12 mouse cellular contexts compared by ENCODE assay signal in genomic region chr11:75450304-75450908, GRCm38 (mm10). TPM values are rescaled to one million over a fixed set of nuclear protein-coding genes. Genes with fewer than 3 reads are reported as not detected.
DNase-seq lines count a peak whose midpoint lies in the region; ATAC-seq and TF ChIP-seq lines count a peak whose summit lies in the region.
"Had no signal": no experiment of that assay in that cellular context is flagged by ENCODE, and none has a peak within 500 bp of the region (broad histone marks: within the 10 kb centered on the region; RNA-seq: fewer than 3 reads in every experiment).

No protein-coding gene starts in this region.

- no peak for DNase-seq in gastrocnemius, adult 2 months
- DNase-seq in gastrocnemius, postnatal 36 days, result no peak
- DNase-seq in lung, postnatal 0 days (ENCODE audit: low spot score), result peak; percentile 73
- no peak for DNase-seq in adrenal gland, postnatal 25 days
- no peak for DNase-seq in cerebellum, postnatal 14 days
- DNase-seq: adrenal gland, postnatal 14 days; B cell, adult 2 months; kidney, postnatal 14 days had no signal

- H3K4me3 ChIP-seq in gastrocnemius, adult 2 months, result peak overlapping the region; percentile 24
- H3K4me3 ChIP-seq in megakaryocyte, embryonic 14.5 days (replicated peaks), result peak overlapping the region; percentile 79
- no peak overlapping the region for H3K4me3 ChIP-seq in lung, postnatal 0 days (ENCODE audit: low read depth, low read length)

- TF ChIP-seq EP300 in lung, postnatal 0 days (IDR thresholded peaks at IDR 0.05), result peak; percentile 68

- H3K27ac ChIP-seq in gastrocnemius, adult 2 months, result no peak overlapping the region
- H3K27ac ChIP-seq in lung, postnatal 0 days (ENCODE audit: low read length), result peak overlapping the region; percentile 3; the same call in 1 of the 2 replicates

- H3K9ac ChIP-seq in lung, postnatal 0 days (replicated peaks; ENCODE audit: low read depth), result no peak overlapping the region

- no peak for TF ChIP-seq CTCF in gastrocnemius, adult 2 months (IDR thresholded peaks at IDR 0.05)
- no peak for TF ChIP-seq CTCF in lung, postnatal 0 days (IDR thresholded peaks at IDR 0.05)

- H3K4me1 ChIP-seq in megakaryocyte, embryonic 14.5 days, result peaks cover 73% of the 10 kb centered on the region
- peaks cover 11% of the 10 kb centered on the region; the same call in 1 of the 2 replicates for H3K4me1 ChIP-seq in lung, postnatal 0 days (ENCODE audit: insufficient read depth, low read depth, low read length)

- intact Hi-C loops in gastrocnemius, adult 2 months (cut with DNase I), result no loop called here
- intact Hi-C loops in gastrocnemius, postnatal 36 days (cut with DNase I), result loop anchor here (5.0 kb wide), 1 partner anchor 48 kb away; no protein-coding TSS in a partner anchor

- H3K4me2 ChIP-seq in lung, postnatal 0 days (replicated peaks; ENCODE audit: low read depth, low read length), result 0 out of 2 replicates have a peak overlapping the region, but pooled peaks have one; percentile 27

- WGBS in lung, postnatal 0 days, result 60% methylated on average over 8 of the region's 8 CpGs

- ATAC-seq in megakaryocyte, adult 5-6 weeks (ENCODE audit: poor library complexity, severe bottlenecking), result no peak
- ATAC-seq in erythroblast, adult 5-6 weeks (replicated peaks; ENCODE audit: low FRiP score, poor library complexity, severe bottlenecking), result peak; percentile 57
- peak; percentile 53 for ATAC-seq in lung, postnatal 0 days

- peaks cover 77% of the 10 kb centered on the region for H3K36me3 ChIP-seq in megakaryocyte, embryonic 14.5 days (replicated peaks; ENCODE audit: low read length)
- H3K36me3 ChIP-seq in lung, postnatal 0 days (ENCODE audit: insufficient read depth, low read length), result peaks cover 13% of the 10 kb centered on the region

- H3K27me3 ChIP-seq in megakaryocyte, embryonic 14.5 days (replicated peaks), result no peaks in the 10 kb centered on the region
- H3K27me3 ChIP-seq in lung, postnatal 0 days (replicated peaks; ENCODE audit: insufficient read depth, low read length), result no peaks in the 10 kb centered on the region

- no peaks in the 10 kb centered on the region for H3K9me3 ChIP-seq in megakaryocyte, embryonic 14.5 days
- no peaks in the 10 kb centered on the region for H3K9me3 ChIP-seq in lung, postnatal 0 days (ENCODE audit: low read length)

RNA-seq across cellular contexts. Expression of gene Wdr81, which starts 4.1 kb away (rescaled TPM):
- 1 to 10 TPM; 4.9 to 6.4 TPM for total RNA-seq in gastrocnemius, adult 2 months (2021)
- 1 to 10 TPM; 4.1 to 5.4 TPM for total RNA-seq in gastrocnemius, postnatal 36 days (2021)
- polyA plus RNA-seq in megakaryocyte, embryonic 14.5 days (2012; ENCODE audit: insufficient read depth, low replicate concordance), result 10.8 and 12.0 TPM in 2 replicates
- 11.1 and 11.9 TPM in 2 replicates for total RNA-seq in megakaryocyte, adult 5-6 weeks (2015)
- 9.3 and 11.8 TPM in 2 replicates for total RNA-seq in megakaryocyte, adult 5-6 weeks (2017)
- 22.6 and 24.8 TPM in 2 replicates for total RNA-seq in erythroblast, adult 5-6 weeks (2015; ENCODE audit: low replicate concordance)
- 27.3 and 28.2 TPM in 2 replicates for total RNA-seq in erythroblast, adult 5-6 weeks (2017; ENCODE audit: low replicate concordance)
- 5.9 and 7.2 TPM in 2 replicates for polyA plus RNA-seq in lung, postnatal 0 days (2015; fragmentation: Nextera tagmentation; extraction: Ambion mirVana)
- total RNA-seq in adrenal gland, postnatal 25 days (2021), result 21.9 and 23.5 TPM in 2 replicates

RNA-seq across cellular contexts. Expression of gene Serpinf2, which starts 11.0 kb away (rescaled TPM):
- total RNA-seq in gastrocnemius, adult 2 months (2021), result not detected
- total RNA-seq in gastrocnemius, postnatal 36 days (2021), result not detected
- polyA plus RNA-seq in megakaryocyte, embryonic 14.5 days (2012; ENCODE audit: insufficient read depth, low replicate concordance), result not detected in 2 replicates
- 0.71 TPM in 1 of 2 replicates, not detected in the other for total RNA-seq in megakaryocyte, adult 5-6 weeks (2015)
- total RNA-seq in megakaryocyte, adult 5-6 weeks (2017), result not detected in 2 replicates
- 4.6 TPM in 1 of 2 replicates, not detected in the other for total RNA-seq in erythroblast, adult 5-6 weeks (2015; ENCODE audit: low replicate concordance)
- total RNA-seq in erythroblast, adult 5-6 weeks (2017; ENCODE audit: low replicate concordance), result 0.70 and 0.94 TPM in 2 replicates
- polyA plus RNA-seq in lung, postnatal 0 days (2015; fragmentation: Nextera tagmentation; extraction: Ambion mirVana), result 0.14 and 0.19 TPM in 2 replicates
- 7.7 TPM in 1 of 2 replicates, not detected in the other for total RNA-seq in adrenal gland, postnatal 25 days (2021)
- total RNA-seq: heart, postnatal 25 days had no signal

RNA-seq across cellular contexts. Expression of gene Tlcd2, which starts 11.1 kb away (rescaled TPM):
- 1 to 10 TPM; 2.6 to 3.1 TPM for total RNA-seq in gastrocnemius, adult 2 months (2021)
- 1 to 10 TPM; 3.4 to 3.6 TPM for total RNA-seq in gastrocnemius, postnatal 36 days (2021)
- 1.7 TPM in 1 of 2 replicates, not detected in the other for polyA plus RNA-seq in megakaryocyte, embryonic 14.5 days (2012; ENCODE audit: insufficient read depth, low replicate concordance)
- total RNA-seq in megakaryocyte, adult 5-6 weeks (2015), result 3.1 and 7.8 TPM in 2 replicates
- total RNA-seq in megakaryocyte, adult 5-6 weeks (2017), result 4.6 and 5.4 TPM in 2 replicates
- 1.5 and 3.7 TPM in 2 replicates for total RNA-seq in erythroblast, adult 5-6 weeks (2015; ENCODE audit: low replicate concordance)
- 1.3 and 5.5 TPM in 2 replicates for total RNA-seq in erythroblast, adult 5-6 weeks (2017; ENCODE audit: low replicate concordance)
- 6.1 and 8.7 TPM in 2 replicates for polyA plus RNA-seq in lung, postnatal 0 days (2015; fragmentation: Nextera tagmentation; extraction: Ambion mirVana)
- total RNA-seq in adrenal gland, postnatal 25 days (2021), result 16.2 and 16.8 TPM in 2 replicates

RNA-seq across cellular contexts. Expression of gene Serpinf1, which starts 27.9 kb away (rescaled TPM):
- 100 to 1,000 TPM in 1 of 2 experiments, 10 to 100 TPM in 1; 55.5 to 168 TPM for total RNA-seq in gastrocnemius, adult 2 months (2021)
- 10 to 100 TPM; 83.2 to 88.9 TPM for total RNA-seq in gastrocnemius, postnatal 36 days (2021)
- 2.5 TPM in 1 of 2 replicates, not detected in the other for polyA plus RNA-seq in megakaryocyte, embryonic 14.5 days (2012; ENCODE audit: insufficient read depth, low replicate concordance)
- 26.5 and 30.8 TPM in 2 replicates for total RNA-seq in megakaryocyte, adult 5-6 weeks (2015)
- total RNA-seq in megakaryocyte, adult 5-6 weeks (2017), result 36.2 and 39.2 TPM in 2 replicates
- 3.8 and 10.4 TPM in 2 replicates for total RNA-seq in erythroblast, adult 5-6 weeks (2015; ENCODE audit: low replicate concordance)
- total RNA-seq in erythroblast, adult 5-6 weeks (2017; ENCODE audit: low replicate concordance), result 3.7 and 4.9 TPM in 2 replicates
- polyA plus RNA-seq in lung, postnatal 0 days (2015; fragmentation: Nextera tagmentation; extraction: Ambion mirVana), result 58.0 and 64.2 TPM in 2 replicates
- total RNA-seq in adrenal gland, postnatal 25 days (2021), result 12.4 and 23.9 TPM in 2 replicates

RNA-seq across cellular contexts. Expression of gene Prpf8, which starts 36.2 kb away (rescaled TPM):
- 10 to 100 TPM; 69.3 to 76.7 TPM for total RNA-seq in gastrocnemius, adult 2 months (2021)
- 10 to 100 TPM; 56.1 to 64.1 TPM for total RNA-seq in gastrocnemius, postnatal 36 days (2021)
- 18.1 and 35.1 TPM in 2 replicates for polyA plus RNA-seq in megakaryocyte, embryonic 14.5 days (2012; ENCODE audit: insufficient read depth, low replicate concordance)
- 91.3 and 102 TPM in 2 replicates for total RNA-seq in megakaryocyte, adult 5-6 weeks (2015)
- total RNA-seq in megakaryocyte, adult 5-6 weeks (2017), result 69.3 and 90.7 TPM in 2 replicates
- total RNA-seq in erythroblast, adult 5-6 weeks (2015; ENCODE audit: low replicate concordance), result 42.3 and 43.5 TPM in 2 replicates
- total RNA-seq in erythroblast, adult 5-6 weeks (2017; ENCODE audit: low replicate concordance), result 26.5 and 27.0 TPM in 2 replicates
- polyA plus RNA-seq in lung, postnatal 0 days (2015; fragmentation: Nextera tagmentation; extraction: Ambion mirVana), result 19.7 and 22.5 TPM in 2 replicates
- total RNA-seq in adrenal gland, postnatal 25 days (2021), result 147 and 166 TPM in 2 replicates
